Mouse (Mus musculus) E14TG2a.4 (cell line): ENCODE data around the gene Ptprm.

Source experiments
- CTCF ChIP-seq: conservative IDR thresholded peaks from 2 replicates; pipeline ENCODE4 v1.5.1; 2014; ENCODE audit warnings: low read length
- NANOG ChIP-seq: IDR thresholded peaks from 2 replicates; pipeline ENCODE4 v1.6.1; 2014; ENCODE audit warnings: borderline replicate concordance, low read length, mixed read lengths
- POU5F1 ChIP-seq: IDR thresholded peaks from 2 replicates; pipeline ENCODE4 v1.6.1; 2014; ENCODE audit warnings: low read length, borderline replicate concordance

DNA sequence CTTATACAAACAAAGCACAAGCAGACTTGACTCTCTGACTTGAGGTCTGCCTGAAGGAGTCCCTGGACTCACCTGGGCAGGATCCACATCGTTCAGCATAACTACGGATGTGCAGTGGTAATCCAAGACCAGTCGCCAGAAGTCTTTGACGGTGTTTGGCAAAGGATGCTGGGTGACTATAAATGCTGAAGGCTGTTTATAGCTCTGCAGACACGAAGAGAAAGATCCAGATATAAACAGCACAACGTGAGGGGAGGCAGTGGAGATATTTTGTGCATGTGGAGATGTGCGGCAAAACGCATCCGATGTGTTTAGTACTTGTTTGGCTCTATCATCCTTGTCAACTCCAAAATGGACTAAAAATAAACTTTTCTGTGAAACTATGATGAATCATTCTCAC is 666.1 kb downstream of the Ptprm start:
- TF ChIP-seq CTCF (no peak), POU5F1 (no peak), NANOG (no peak)
